ENCODE assay signal across 18 mouse cellular contexts in the genomic region with DNA sequence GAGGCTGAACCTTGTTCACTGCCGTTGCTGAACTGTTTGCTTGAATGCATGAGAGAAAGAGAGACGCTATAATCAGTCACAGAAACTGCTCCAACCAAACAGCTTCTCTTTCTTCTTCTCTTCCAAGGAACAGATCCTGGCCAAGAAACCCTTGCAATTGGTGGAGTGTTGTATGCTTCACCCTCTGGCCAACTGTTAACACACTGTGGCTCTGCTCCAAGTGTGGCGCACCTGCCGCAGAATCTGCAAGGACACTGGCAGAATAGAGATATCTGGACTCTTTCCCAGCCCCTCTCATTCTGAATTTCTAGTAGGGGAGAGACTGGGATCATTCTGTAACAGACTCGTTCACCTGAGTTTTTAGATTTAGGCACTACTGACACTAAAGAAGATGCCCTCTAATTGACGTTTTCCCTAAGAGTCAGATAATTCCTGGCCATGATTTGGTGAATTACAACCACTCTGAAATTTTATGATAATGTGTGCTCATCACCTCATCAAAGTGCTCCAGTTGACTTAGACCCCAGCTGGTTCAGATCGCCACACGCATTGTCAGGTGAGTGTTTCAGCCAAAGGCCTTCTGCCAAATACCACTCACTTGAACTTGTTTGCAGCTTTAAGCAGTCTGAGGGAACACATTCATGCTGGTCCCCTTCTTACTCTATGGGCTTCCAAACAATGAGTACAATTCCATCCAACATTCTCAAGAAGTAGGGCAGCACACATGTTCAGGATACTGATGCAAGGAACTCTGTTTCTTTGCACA. TPM values are rescaled to one million over a fixed set of nuclear protein-coding genes. Genes with fewer than 3 reads are reported as not detected.
DNase-seq lines count a peak whose midpoint lies in the region; ATAC-seq and TF ChIP-seq lines count a peak whose summit lies in the region.
"Had no signal": no experiment of that assay in that cellular context is flagged by ENCODE, and none has a peak within 500 bp of the region (broad histone marks: within the 10 kb centered on the region; RNA-seq: fewer than 3 reads in every experiment).

No protein-coding gene starts in this region.

- no peak overlapping the region for H3K4me3 ChIP-seq in forebrain, embryonic 16.5 days (replicated peaks; ENCODE audit: low read length)
- H3K4me3 ChIP-seq in lung, embryonic 16.5 days (ENCODE audit: low read length) = no peak overlapping the region
- no peak overlapping the region for H3K4me3 ChIP-seq in liver, embryonic 12.5 days
- H3K4me3 ChIP-seq: hindbrain, embryonic 12.5 days; megakaryocyte, embryonic 14.5 days had no signal

- peak overlapping the region; percentile 53; the same call in 1 of the 2 replicates for H3K27ac ChIP-seq in forebrain, embryonic 16.5 days (ENCODE audit: low read length)
- H3K27ac ChIP-seq in lung, embryonic 16.5 days (ENCODE audit: low read length) = 0 out of 2 replicates have a peak overlapping the region, but pooled peaks have one; percentile 13
- H3K27ac ChIP-seq in liver, embryonic 12.5 days = no peak overlapping the region
- H3K27ac ChIP-seq: hindbrain, embryonic 12.5 days had no signal

- no peak for TF ChIP-seq POLR2A in brain, embryonic 14.5 days (IDR thresholded peaks at IDR 0.05; ENCODE audit: borderline replicate concordance, extremely low read depth, insufficient read depth, insufficient read length, poor library complexity, severe bottlenecking)

- H3K9ac ChIP-seq in forebrain, embryonic 16.5 days (replicated peaks; ENCODE audit: low read depth, low read length) = no peak overlapping the region
- no peak overlapping the region for H3K9ac ChIP-seq in lung, embryonic 16.5 days (ENCODE audit: low read length)
- no peak overlapping the region for H3K9ac ChIP-seq in liver, embryonic 12.5 days
- H3K9ac ChIP-seq: hindbrain, embryonic 12.5 days had no signal

- ATAC-seq in forebrain, embryonic 16.5 days = peak; percentile 66
- peak; percentile 88 for ATAC-seq in lung, embryonic 16.5 days (ENCODE audit: low read depth)
- no peak for ATAC-seq in liver, embryonic 12.5 days
- ATAC-seq: inflammation-experienced regulatory T-cells, adult 6 months; midbrain, embryonic 16.5 days had no signal

- H3K4me2 ChIP-seq in forebrain, embryonic 16.5 days (ENCODE audit: low read length) = no peak overlapping the region
- no peak overlapping the region for H3K4me2 ChIP-seq in lung, embryonic 16.5 days (ENCODE audit: low read depth, low read length)
- no peak overlapping the region for H3K4me2 ChIP-seq in liver, embryonic 12.5 days
- H3K4me2 ChIP-seq: hindbrain, embryonic 12.5 days; liver, embryonic 11.5 days had no signal

- peak; percentile 12 for DNase-seq in layer of hippocampus, adult 9-11 months
- no peak for DNase-seq in layer of hippocampus, postnatal 36 days
- DNase-seq in brain, embryonic 14.5 days (ENCODE audit: low read depth) = peak; percentile 78
- no peak for DNase-seq in urinary bladder, postnatal 25 days (ENCODE audit: low spot score)
- no peak for DNase-seq in kidney, adult 11 months
- DNase-seq: cerebellum, postnatal 25 days; gastrocnemius, postnatal 14 days; kidney, postnatal 14 days; right cerebral cortex, adult 18-20 months; thymus, postnatal 4 days had no signal

- WGBS in forebrain, embryonic 16.5 days = 47% methylated on average over 8 of the region's 8 CpGs
- WGBS in lung, embryonic 16.5 days = 52% methylated on average over 8 of the region's 8 CpGs
- 78% methylated on average over 8 of the region's 8 CpGs for WGBS in liver, embryonic 12.5 days (ENCODE audit: insufficient replicate concordance)

- no peaks in the 10 kb centered on the region for H3K36me3 ChIP-seq in forebrain, embryonic 16.5 days (ENCODE audit: control insufficient read depth, insufficient read depth)
- no peaks in the 10 kb centered on the region for H3K36me3 ChIP-seq in lung, embryonic 16.5 days (ENCODE audit: control insufficient read depth, insufficient read depth, low read length)
- H3K36me3 ChIP-seq in liver, embryonic 12.5 days = no peaks in the 10 kb centered on the region
- H3K36me3 ChIP-seq: hindbrain, embryonic 12.5 days had no signal

- no peaks in the 10 kb centered on the region for H3K9me3 ChIP-seq in forebrain, embryonic 16.5 days (ENCODE audit: control insufficient read depth, low read length)
- H3K9me3 ChIP-seq in lung, embryonic 16.5 days (ENCODE audit: control insufficient read depth, low read length) = no peaks in the 10 kb centered on the region
- H3K9me3 ChIP-seq in liver, embryonic 12.5 days (replicated peaks) = no peaks in the 10 kb centered on the region
- H3K9me3 ChIP-seq: hindbrain, embryonic 12.5 days had no signal

- H3K4me1 ChIP-seq in forebrain, embryonic 16.5 days (replicated peaks; ENCODE audit: control insufficient read depth, insufficient read depth, low read length) = peaks cover 8% of the 10 kb centered on the region
- peaks cover 8% of the 10 kb centered on the region for H3K4me1 ChIP-seq in lung, embryonic 16.5 days (replicated peaks; ENCODE audit: control insufficient read depth, insufficient read depth, low read length)
- peaks cover 19% of the 10 kb centered on the region for H3K4me1 ChIP-seq in liver, embryonic 12.5 days
- H3K4me1 ChIP-seq: hindbrain, embryonic 12.5 days; megakaryocyte, embryonic 14.5 days had no signal

- no peaks in the 10 kb centered on the region for H3K27me3 ChIP-seq in forebrain, embryonic 16.5 days (replicated peaks; ENCODE audit: control insufficient read depth, insufficient read depth, low read length)
- H3K27me3 ChIP-seq in lung, embryonic 16.5 days (ENCODE audit: control insufficient read depth, insufficient read depth, low read depth, low read length) = no peaks in the 10 kb centered on the region
- H3K27me3 ChIP-seq in liver, embryonic 12.5 days (replicated peaks) = no peaks in the 10 kb centered on the region
- H3K27me3 ChIP-seq: hindbrain, embryonic 12.5 days; megakaryocyte, embryonic 14.5 days had no signal

- TF ChIP-seq CTCF in brain, embryonic 14.5 days (IDR thresholded peaks at IDR 0.05; ENCODE audit: borderline replicate concordance, extremely low read depth, insufficient read depth, insufficient read length) = no peak

RNA-seq across cellular contexts. Expression of gene Cbr4, which starts 59.4 kb away (rescaled TPM):
- 10 to 100 TPM; 24.5 to 27.2 TPM for total RNA-seq in layer of hippocampus, postnatal 36 days (2021)
- polyA plus RNA-seq in brain, embryonic 14.5 days (2012; rRNA removed) = 10.2 and 11.7 TPM in 2 replicates
- 19.6 and 22.1 TPM in 2 replicates for polyA plus RNA-seq in forebrain, embryonic 16.5 days (2015; fragmentation: Nextera tagmentation; extraction: Ambion mirVana)
- 32.3 and 33.3 TPM in 2 replicates for polyA plus RNA-seq in lung, embryonic 16.5 days (2015; fragmentation: Nextera tagmentation; extraction: Ambion mirVana)
- polyA plus RNA-seq in liver, embryonic 12.5 days (2016; fragmentation: Nextera tagmentation; extraction: Ambion mirVana) = 19.6 and 21.8 TPM in 2 replicates

Comparison
In these comparisons a context has a peak if more than half of its experiments do, and no peak if none do; other contexts are left out.
1. DNase-seq: peak in layer of hippocampus, adult 9-11 months (single experiment) and brain, embryonic 14.5 days (single experiment); none in layer of hippocampus, postnatal 36 days (0 of 2), urinary bladder, postnatal 25 days (single experiment) and kidney, adult 11 months (single experiment).